Mouse (Mus musculus): ENCODE measurements at regions not wholly inside any gene's neighbourhood (a gene's known extent, or its start where the extent isn't known, plus 50 kb on each side); places are given as distances from the start of the nearest gene placed in this dataset.

DNA sequence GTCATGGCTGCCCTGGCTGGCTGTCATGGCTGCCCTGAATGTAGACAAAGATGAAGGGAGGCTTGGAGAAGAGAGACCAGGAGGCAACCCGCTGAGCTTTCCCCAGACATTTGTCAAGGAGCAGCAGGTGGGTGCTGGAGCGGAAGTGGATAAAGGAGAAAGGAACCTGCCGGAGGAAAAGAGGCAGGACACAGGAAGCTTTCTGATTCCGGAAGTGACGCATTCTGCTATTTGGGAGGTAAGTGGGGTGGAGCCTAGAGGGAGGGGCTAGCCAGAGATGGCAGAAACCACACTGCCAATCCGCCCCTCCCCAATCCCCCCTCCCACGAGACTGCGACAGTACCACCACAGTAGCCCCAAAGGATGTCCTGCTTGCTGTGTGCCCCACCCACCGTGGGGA, 80.1 kb downstream of the Gm572 start:
- intact Hi-C loops (cut with DNase I): no loop called here
- no peak for DNase-seq (ENCODE audit: extremely low spot score in 1 of 2, low spot score in 2 of 2)

DNA sequence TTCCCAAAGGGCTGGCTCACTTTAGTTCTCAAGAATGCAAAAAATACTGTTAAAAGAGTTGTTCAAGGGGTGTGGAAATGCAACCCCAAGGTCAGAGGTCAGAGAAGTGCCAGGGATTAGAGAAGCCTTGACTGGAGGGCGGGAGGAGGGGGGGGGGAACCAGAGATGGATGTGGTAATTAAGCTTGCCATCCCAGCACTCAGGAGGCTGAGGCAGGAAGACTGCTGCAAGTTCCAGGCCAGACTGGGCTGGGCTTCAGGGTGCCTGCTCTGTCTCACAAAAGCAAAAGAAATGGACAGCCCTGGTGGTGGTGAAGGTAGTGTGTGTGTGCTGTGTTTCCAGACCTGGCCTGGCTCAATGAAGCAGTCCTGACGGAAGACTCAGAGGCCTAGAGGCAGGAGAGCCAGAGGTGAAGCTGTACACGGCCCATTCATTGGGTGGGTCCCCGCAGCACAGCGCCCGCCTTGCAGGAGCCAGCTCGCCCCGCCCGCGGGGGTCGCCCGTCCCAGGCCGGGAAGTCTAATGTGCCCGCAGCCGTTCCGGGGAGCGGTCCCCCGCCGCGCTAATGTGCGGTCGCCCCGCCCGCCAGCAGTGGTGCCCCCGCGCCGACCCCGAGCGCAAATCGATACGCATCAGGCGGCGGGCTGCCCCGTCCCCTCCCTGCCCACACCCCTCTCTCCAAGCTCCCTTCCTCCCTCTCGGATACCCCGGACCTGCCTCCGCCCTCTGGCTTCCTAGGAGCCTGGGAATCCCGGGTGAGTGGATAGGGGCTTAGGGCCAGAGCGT, 80.1 kb upstream of the Casz1 start:
- DNase-seq (ENCODE audit: extremely low spot score in 1 of 2, low spot score in 2 of 2): no peak
- intact Hi-C loops (cut with DNase I): no loop called here

DNA sequence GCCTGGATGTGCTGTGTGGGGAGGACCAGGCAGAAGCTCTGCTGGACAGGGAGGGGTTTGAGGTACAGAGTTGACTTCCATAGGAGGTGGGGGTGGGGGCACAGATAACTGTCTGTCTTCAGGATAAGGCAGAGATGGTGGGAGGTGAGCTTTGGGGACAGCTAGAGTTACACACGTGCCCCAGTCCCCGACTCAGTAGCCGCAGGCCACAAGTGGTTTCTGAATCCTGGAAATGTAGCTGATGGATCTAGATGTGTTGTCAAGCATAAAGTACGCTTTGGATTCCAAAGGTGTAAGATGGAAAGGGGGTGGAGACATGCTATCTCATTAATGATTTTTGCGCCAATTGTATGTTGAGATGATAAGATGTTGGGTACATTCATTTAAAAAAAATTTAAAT, 75.4 kb upstream of the Casz1 start:
- intact Hi-C loops (cut with DNase I): no loop called here
- no peak for DNase-seq (ENCODE audit: extremely low spot score in 1 of 2, low spot score in 2 of 2)

GRCm38 (mm10) chr4:148731586-148731985, 72.6 kb upstream of the Casz1 start:
- intact Hi-C loops (cut with DNase I): no loop called here
- DNase-seq (ENCODE audit: extremely low spot score in 1 of 2, low spot score in 2 of 2): no peak

DNA sequence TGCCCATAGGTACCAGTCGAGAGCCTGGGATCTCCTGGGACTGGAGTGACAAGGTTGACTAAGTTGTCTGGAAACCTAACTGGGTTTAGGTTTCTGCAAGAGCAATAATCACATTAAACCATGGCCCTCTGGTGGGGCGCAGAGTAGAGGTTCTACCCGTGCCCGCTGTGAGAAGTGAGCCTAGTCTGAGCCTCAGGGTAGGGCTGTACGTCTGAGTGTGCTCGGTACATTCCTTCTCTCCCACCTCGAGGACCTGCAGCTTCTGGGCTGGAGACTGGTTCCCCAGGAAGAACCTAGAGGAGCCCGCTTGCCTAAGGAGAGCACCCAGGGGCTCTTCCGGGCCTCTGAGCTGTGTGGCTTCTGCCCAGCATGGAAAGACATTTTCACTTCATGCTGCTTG, 70.2 kb upstream of the Casz1 start:
- DNase-seq (ENCODE audit: extremely low spot score in 1 of 2, low spot score in 2 of 2): no peak
- intact Hi-C loops (cut with DNase I): no loop called here

DNA sequence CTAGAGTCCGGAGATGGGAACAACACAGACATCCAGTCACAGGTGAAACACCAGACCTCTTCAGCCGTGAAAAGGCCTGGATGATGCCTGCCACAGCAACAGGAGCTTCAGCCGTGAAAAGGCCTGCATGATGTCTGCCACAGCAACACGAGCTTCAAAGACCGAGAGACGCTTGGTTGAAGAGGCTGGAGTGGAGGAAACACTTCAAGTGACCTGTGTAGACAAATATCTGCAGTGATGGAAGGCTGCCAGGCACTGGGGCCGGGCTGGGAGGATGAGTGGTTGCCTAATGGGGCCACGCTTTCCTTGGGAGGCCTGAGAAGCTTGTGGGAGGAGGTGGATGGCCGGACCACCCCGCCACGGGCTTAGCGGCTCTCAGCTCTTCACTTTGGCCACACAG, 69.7 kb upstream of the Casz1 start:
- DNase-seq (ENCODE audit: extremely low spot score in 1 of 2, low spot score in 2 of 2): no peak
- intact Hi-C loops (cut with DNase I): no loop called here

GRCm38 (mm10) chr4:148738601-148739530, 65.4 kb upstream of the Casz1 start:
- intact Hi-C loops (cut with DNase I): no loop called here
- no peak for DNase-seq (ENCODE audit: extremely low spot score in 1 of 2, low spot score in 2 of 2)

GRCm38 (mm10) chr4:148742549-148743413, 61.4 kb upstream of the Casz1 start:
- DNase-seq (ENCODE audit: extremely low spot score in 1 of 2, low spot score in 2 of 2): peak; percentile 61 to 75
- intact Hi-C loops (cut with DNase I): loop anchor here (5.0 kb wide), 1 partner anchor 330 kb away; no protein-coding TSS in a partner anchor

GRCm38 (mm10) chr4:148743414-148743844, 60.8 kb upstream of the Casz1 start:
- DNase-seq (ENCODE audit: extremely low spot score in 1 of 2, low spot score in 2 of 2): no peak
- intact Hi-C loops (cut with DNase I): loop anchor here (5.0 kb wide), 1 partner anchor 329 kb away; no protein-coding TSS in a partner anchor

DNA sequence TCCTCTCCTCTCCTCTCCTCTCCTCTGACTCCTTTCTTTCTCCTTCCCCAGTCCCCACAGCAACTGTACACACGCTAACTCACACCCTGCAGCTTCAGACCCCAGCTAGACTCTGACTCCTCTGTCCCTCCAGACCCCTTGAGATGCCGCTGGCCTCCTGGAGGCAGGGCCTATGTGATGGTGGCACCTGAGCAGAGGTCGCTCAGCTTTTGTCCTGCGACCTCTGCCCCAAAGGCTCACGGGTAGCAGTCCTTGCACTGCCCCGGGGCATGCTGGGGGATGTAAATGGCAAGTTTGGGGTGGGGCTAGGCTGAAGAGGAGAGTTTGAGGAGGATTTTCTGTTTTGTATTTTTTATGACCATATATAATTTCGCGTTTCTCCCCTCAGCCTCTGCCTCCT, 60.2 kb upstream of the Casz1 start:
- intact Hi-C loops (cut with DNase I): loop anchor here (5.0 kb wide), 1 partner anchor 328 kb away; no protein-coding TSS in a partner anchor
- DNase-seq (ENCODE audit: extremely low spot score in 1 of 2, low spot score in 2 of 2): no peak

- DNase-seq (ENCODE audit: extremely low spot score in 1 of 2, low spot score in 2 of 2): no peak
- intact Hi-C loops (cut with DNase I): no loop called here
Measured at GRCm38 (mm10) chr4:148746460-148747314, 57.5 kb upstream of the Casz1 start.

DNA sequence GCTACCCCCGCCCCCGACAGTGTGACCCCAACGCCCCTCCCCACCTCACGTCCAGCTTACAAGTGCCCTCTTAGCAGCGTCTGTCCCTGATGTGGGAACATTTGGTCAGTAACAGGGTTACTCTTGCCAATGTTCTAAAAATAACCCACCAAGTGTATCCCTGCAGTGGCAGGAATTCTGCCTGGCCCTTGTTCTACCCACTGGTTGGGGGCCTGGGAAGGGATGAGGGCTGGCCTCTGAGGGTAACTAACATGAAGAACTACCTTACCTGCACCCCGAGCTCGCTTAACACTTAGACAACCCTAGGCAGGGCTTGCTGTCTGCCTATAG, 56.9 kb upstream of the Casz1 start:
- intact Hi-C loops (cut with DNase I): no loop called here
- DNase-seq (ENCODE audit: extremely low spot score in 1 of 2, low spot score in 2 of 2): no peak

- intact Hi-C loops (cut with DNase I): no loop called here
- DNase-seq (ENCODE audit: extremely low spot score in 1 of 2, low spot score in 2 of 2): no peak
Measured at GRCm38 (mm10) chr4:148750030-148750429, 54.2 kb upstream of the Casz1 start.

GRCm38 (mm10) chr4:148751591-148751990, 52.6 kb upstream of the Casz1 start:
- intact Hi-C loops (cut with DNase I): no loop called here
- no peak for DNase-seq (ENCODE audit: extremely low spot score in 1 of 2, low spot score in 2 of 2)

- DNase-seq (ENCODE audit: extremely low spot score in 1 of 2, low spot score in 2 of 2): no peak
- intact Hi-C loops (cut with DNase I): no loop called here
Measured at GRCm38 (mm10) chr4:148752360-148753093, 51.7 kb upstream of the Casz1 start.

DNA sequence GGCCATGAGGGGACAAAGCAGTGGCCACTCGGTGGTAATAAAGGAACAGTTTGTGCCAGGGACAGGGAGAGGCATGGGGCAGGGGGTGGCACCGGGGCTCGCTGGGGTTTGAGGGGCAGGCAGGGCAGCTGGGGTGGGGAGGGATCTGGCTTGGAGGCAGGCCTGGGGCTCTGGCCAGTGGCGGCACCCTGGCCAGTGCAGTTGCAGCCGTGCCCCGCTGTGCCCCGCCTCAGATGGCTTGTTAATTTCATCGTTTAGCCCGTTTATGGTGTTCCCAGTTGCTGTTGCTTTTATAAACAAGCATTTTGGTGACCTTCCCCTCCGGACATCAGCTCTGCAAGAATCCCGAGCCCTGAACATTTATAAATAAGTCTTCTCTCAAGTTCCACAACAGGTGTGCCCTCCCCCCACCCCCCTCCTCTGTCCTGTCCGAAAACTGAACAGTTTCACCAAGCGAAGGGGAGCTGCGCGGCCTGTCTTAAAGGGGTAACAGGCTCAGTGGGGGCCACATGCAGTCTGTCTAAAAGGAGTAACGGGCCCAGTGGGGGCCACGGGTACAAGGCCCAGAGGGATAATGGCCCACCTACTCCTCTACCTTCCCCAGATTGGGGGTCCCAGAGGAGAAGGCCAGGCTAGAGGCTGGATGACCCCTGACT, 51.0 kb upstream of the Casz1 start:
- intact Hi-C loops (cut with DNase I): no loop called here
- DNase-seq (ENCODE audit: extremely low spot score in 1 of 2, low spot score in 2 of 2): no peak

DNA sequence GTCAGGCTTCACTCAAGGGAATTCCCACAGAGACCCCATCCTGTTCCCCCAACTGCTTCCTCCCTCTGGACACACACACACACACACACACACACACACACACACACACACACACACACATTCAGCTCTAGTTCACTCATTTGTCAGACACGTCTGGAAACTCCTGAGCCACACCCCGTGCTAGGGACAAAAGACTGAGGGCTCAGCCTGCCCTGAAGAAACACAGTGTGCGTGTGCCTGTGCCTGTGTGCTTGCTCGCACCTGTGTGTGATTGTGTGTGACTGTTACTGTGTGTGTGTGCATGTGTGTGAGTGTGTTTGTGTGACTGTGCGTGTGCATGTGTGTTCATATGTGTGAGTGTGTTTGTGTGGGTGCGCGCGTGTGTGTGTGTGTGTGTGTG, 50.4 kb upstream of the Casz1 start:
- no peak for DNase-seq (ENCODE audit: extremely low spot score in 1 of 2, low spot score in 2 of 2)
- intact Hi-C loops (cut with DNase I): no loop called here

All from left cerebral cortex, postnatal 10 days (tissue).